Mouse (Mus musculus): ENCODE measurements around the gene Ackr4. TPM values are rescaled to one million over a fixed set of nuclear protein-coding genes. Genes with fewer than 3 reads are reported as not detected.

Ackr4 gene
- polyA plus RNA-seq, 1 experiment from 2014 or later = 1.2 TPM

- Histone ChIP-seq H3K9me3 (ENCODE audit: control insufficient read depth, low read length) (no peaks in the 10 kb centered on the region), H3K4me1 (replicated peaks; ENCODE audit: control insufficient read depth, insufficient read depth, low read length) (no peaks in the 10 kb centered on the region), H3K4me3 (ENCODE audit: low read length) (no peak overlapping the region), H3K27me3 (ENCODE audit: control insufficient read depth, insufficient read depth, low read depth, low read length) (no peaks in the 10 kb centered on the region), H3K9ac (ENCODE audit: low read length) (no peak overlapping the region), H3K27ac (ENCODE audit: low read length) (no peak overlapping the region), H3K4me2 (ENCODE audit: low read depth, low read length) (no peak overlapping the region), H3K36me3 (ENCODE audit: control insufficient read depth, insufficient read depth, low read length) (peaks cover 7% of the 10 kb centered on the region; the same call in 1 of the 2 replicates)
- no peak for ATAC-seq (ENCODE audit: low read depth)
- WGBS = 73% methylated on average over 4 of the region's 4 CpGs
These were observed 87.0 kb downstream of the Ackr4 start for GRCm38 (mm10) chr9:104039742-104040141.

- WGBS = 90% methylated on average over 21 of the region's 21 CpGs
- H3K27me3 ChIP-seq (ENCODE audit: control insufficient read depth, insufficient read depth, low read depth, low read length) = no peaks in the 10 kb centered on the region
- H3K4me3 ChIP-seq (ENCODE audit: low read length) = no peak overlapping the region
- no peak overlapping the region for H3K27ac ChIP-seq (ENCODE audit: low read length)
- no peak overlapping the region for H3K4me2 ChIP-seq (ENCODE audit: low read depth, low read length)
- no peak for ATAC-seq (ENCODE audit: low read depth)
- no peaks in the 10 kb centered on the region for H3K9me3 ChIP-seq (ENCODE audit: control insufficient read depth, low read length)
- peaks cover 7% of the 10 kb centered on the region; the same call in 1 of the 2 replicates for H3K36me3 ChIP-seq (ENCODE audit: control insufficient read depth, insufficient read depth, low read length)
- H3K4me1 ChIP-seq (replicated peaks; ENCODE audit: control insufficient read depth, insufficient read depth, low read length) = no peaks in the 10 kb centered on the region
- no peak overlapping the region for H3K9ac ChIP-seq (ENCODE audit: low read length)
These were observed 87.6 kb downstream of the Ackr4 start for GRCm38 (mm10) chr9:104039031-104039695.

- Histone ChIP-seq H3K27ac (ENCODE audit: low read length) (no peak overlapping the region), H3K27me3 (ENCODE audit: control insufficient read depth, insufficient read depth, low read depth, low read length) (no peaks in the 10 kb centered on the region), H3K36me3 (ENCODE audit: control insufficient read depth, insufficient read depth, low read length) (peaks cover 7% of the 10 kb centered on the region; the same call in 1 of the 2 replicates), H3K9ac (ENCODE audit: low read length) (no peak overlapping the region), H3K4me1 (replicated peaks; ENCODE audit: control insufficient read depth, insufficient read depth, low read length) (no peaks in the 10 kb centered on the region), H3K4me3 (ENCODE audit: low read length) (no peak overlapping the region), H3K4me2 (ENCODE audit: low read depth, low read length) (no peak overlapping the region), H3K9me3 (ENCODE audit: control insufficient read depth, low read length) (no peaks in the 10 kb centered on the region)
- ATAC-seq (ENCODE audit: low read depth) = no peak
- WGBS = 85% methylated on average over 13 of the region's 13 CpGs
These were observed 88.5 kb downstream of the Ackr4 start for GRCm38 (mm10) chr9:104038266-104038665.

- Histone ChIP-seq H3K9me3 (ENCODE audit: control insufficient read depth, low read length) (no peaks in the 10 kb centered on the region), H3K36me3 (ENCODE audit: control insufficient read depth, insufficient read depth, low read length) (peaks cover 10% of the 10 kb centered on the region), H3K9ac (ENCODE audit: low read length) (no peak overlapping the region), H3K27ac (ENCODE audit: low read length) (no peak overlapping the region), H3K4me2 (ENCODE audit: low read depth, low read length) (no peak overlapping the region), H3K4me3 (ENCODE audit: low read length) (no peak overlapping the region), H3K4me1 (replicated peaks; ENCODE audit: control insufficient read depth, insufficient read depth, low read length) (no peaks in the 10 kb centered on the region), H3K27me3 (ENCODE audit: control insufficient read depth, insufficient read depth, low read depth, low read length) (no peaks in the 10 kb centered on the region)
- ATAC-seq (ENCODE audit: low read depth) = no peak; the same call in 1 of the 2 replicates
- 46% methylated on average over 24 of the region's 24 CpGs for WGBS
These were observed 91.3 kb downstream of the Ackr4 start for GRCm38 (mm10) chr9:104035261-104036015.

- H3K4me1 ChIP-seq (replicated peaks; ENCODE audit: control insufficient read depth, insufficient read depth, low read length) = no peaks in the 10 kb centered on the region
- H3K9me3 ChIP-seq (ENCODE audit: control insufficient read depth, low read length) = no peaks in the 10 kb centered on the region
- no peak overlapping the region for H3K4me2 ChIP-seq (ENCODE audit: low read depth, low read length)
- no peaks in the 10 kb centered on the region for H3K27me3 ChIP-seq (ENCODE audit: control insufficient read depth, insufficient read depth, low read depth, low read length)
- H3K9ac ChIP-seq (ENCODE audit: low read length) = no peak overlapping the region
- H3K36me3 ChIP-seq (ENCODE audit: control insufficient read depth, insufficient read depth, low read length) = peaks cover 10% of the 10 kb centered on the region
- 68% methylated on average over 6 of the region's 6 CpGs for WGBS
- no peak overlapping the region for H3K4me3 ChIP-seq (ENCODE audit: low read length)
- no peak overlapping the region for H3K27ac ChIP-seq (ENCODE audit: low read length)
- no peak for ATAC-seq (ENCODE audit: low read depth)
These were observed 92.0 kb downstream of the Ackr4 start for GRCm38 (mm10) chr9:104034718-104035117.

- no peaks in the 10 kb centered on the region for H3K27me3 ChIP-seq (ENCODE audit: control insufficient read depth, insufficient read depth, low read depth, low read length)
- H3K27ac ChIP-seq (ENCODE audit: low read length) = no peak overlapping the region
- H3K9ac ChIP-seq (ENCODE audit: low read length) = no peak overlapping the region
- H3K4me1 ChIP-seq (replicated peaks; ENCODE audit: control insufficient read depth, insufficient read depth, low read length) = no peaks in the 10 kb centered on the region
- H3K4me2 ChIP-seq (ENCODE audit: low read depth, low read length) = no peak overlapping the region
- WGBS = 72% methylated on average over 8 of the region's 8 CpGs
- no peak overlapping the region for H3K4me3 ChIP-seq (ENCODE audit: low read length)
- peaks cover 7% of the 10 kb centered on the region for H3K36me3 ChIP-seq (ENCODE audit: control insufficient read depth, insufficient read depth, low read length)
- H3K9me3 ChIP-seq (ENCODE audit: control insufficient read depth, low read length) = no peaks in the 10 kb centered on the region
- ATAC-seq (ENCODE audit: low read depth) = no peak
These were observed 92.5 kb downstream of the Ackr4 start for GRCm38 (mm10) chr9:104034231-104034630.

Other genes with a start within 250 kb of the Ackr4 start
- gene Nphp3, start 124.4 kb downstream of the Ackr4 start, polyA plus RNA-seq (2015; fragmentation: Nextera tagmentation; extraction: Ambion mirVana) = 4.2 and 4.6 TPM in 2 replicates
- not detected in 2 replicates for gene Gm28305, start 86.3 kb downstream of the Ackr4 start, polyA plus RNA-seq (2015; fragmentation: Nextera tagmentation; extraction: Ambion mirVana)
- gene Uba5, start 63.8 kb downstream of the Ackr4 start, polyA plus RNA-seq (2015; fragmentation: Nextera tagmentation; extraction: Ambion mirVana) = 41.5 and 43.9 TPM in 2 replicates
- 12.6 and 13.7 TPM in 2 replicates for gene Acad11, start 63.6 kb downstream of the Ackr4 start, polyA plus RNA-seq (2015; fragmentation: Nextera tagmentation; extraction: Ambion mirVana)
- gene Dnajc13, start 136.0 kb upstream of the Ackr4 start, polyA plus RNA-seq (2015; fragmentation: Nextera tagmentation; extraction: Ambion mirVana) = 16.5 and 17.5 TPM in 2 replicates
- 0.60 and 0.65 TPM in 2 replicates for gene Acpp, start 210.8 kb upstream of the Ackr4 start, polyA plus RNA-seq (2015; fragmentation: Nextera tagmentation; extraction: Ambion mirVana)

All from lung, embryonic 16.5 days (tissue).